Mouse (Mus musculus) splenic B cell, adult 2 months (primary cell): ENCODE data around the gene Xntrpc.
A peak's percentile ranks its signal among the peaks of the same experiment; 100 is the strongest.

Source experiments
- DNase-seq: peaks from one replicate; pipeline ENCODE4 v3.0.0-alpha.2; 2011; ENCODE audit warnings: low read depth, low spot score
- H3K27me3 ChIP-seq: 2 replicates; pipeline ENCODE4 v1.6.1; 2012; ENCODE audit warnings: mild to moderate bottlenecking, low read length, moderate library complexity, mixed read lengths; ENCODE audit not compliant: control insufficient read depth, poor library complexity, insufficient read depth, severe bottlenecking
- H3K36me3 ChIP-seq: 2 replicates; pipeline ENCODE4 v1.6.1; 2012; ENCODE audit warnings: mild to moderate bottlenecking, low read length, moderate library complexity, mixed read lengths; ENCODE audit not compliant: control insufficient read depth, poor library complexity, insufficient read depth, severe bottlenecking

Gene Xntrpc

DNA sequence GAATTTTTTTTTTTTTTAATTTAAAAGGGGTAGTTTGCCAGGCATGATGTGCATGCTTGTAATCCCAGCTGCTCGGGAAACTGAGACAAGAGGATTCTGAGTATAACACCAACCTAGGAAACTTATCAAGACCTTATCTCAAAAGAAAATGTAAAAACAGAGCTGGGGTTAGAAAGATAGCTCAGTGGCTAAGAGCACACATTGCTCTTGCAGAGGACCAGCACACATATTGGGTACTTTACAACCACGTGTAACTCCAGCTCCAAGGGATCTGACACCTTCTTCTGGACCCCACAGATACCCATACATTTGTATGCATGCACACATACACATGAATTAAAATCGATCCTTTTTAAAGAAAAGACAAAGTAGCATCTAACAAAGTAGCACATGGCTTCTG, 4.2 kb upstream of the Xntrpc start:
- H3K27me3 ChIP-seq, result no peaks in the 10 kb centered on the region
- no peaks in the 10 kb centered on the region for H3K36me3 ChIP-seq
- DNase-seq, result no peak

DNA sequence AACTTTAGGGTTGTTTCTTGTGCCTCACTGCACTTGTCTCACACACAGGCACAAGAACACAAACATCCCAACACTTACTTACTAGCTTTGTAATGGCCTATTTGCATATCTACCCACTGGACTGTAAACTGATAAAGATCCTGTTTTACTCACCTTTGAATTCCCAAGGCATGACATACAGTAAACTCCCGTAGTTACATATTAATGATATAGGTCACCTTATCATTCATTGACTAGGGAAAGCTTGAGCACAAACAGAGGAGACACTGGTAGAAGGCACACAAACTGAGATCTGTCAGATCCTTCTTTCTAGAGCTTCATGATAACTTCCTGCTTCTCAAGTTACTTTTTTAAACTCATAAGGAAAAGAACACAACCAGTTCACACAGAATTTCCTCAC, 3.3 kb upstream of the Xntrpc start:
- Histone ChIP-seq H3K36me3 (no peaks in the 10 kb centered on the region), H3K27me3 (no peaks in the 10 kb centered on the region)
- no peak for DNase-seq

DNA sequence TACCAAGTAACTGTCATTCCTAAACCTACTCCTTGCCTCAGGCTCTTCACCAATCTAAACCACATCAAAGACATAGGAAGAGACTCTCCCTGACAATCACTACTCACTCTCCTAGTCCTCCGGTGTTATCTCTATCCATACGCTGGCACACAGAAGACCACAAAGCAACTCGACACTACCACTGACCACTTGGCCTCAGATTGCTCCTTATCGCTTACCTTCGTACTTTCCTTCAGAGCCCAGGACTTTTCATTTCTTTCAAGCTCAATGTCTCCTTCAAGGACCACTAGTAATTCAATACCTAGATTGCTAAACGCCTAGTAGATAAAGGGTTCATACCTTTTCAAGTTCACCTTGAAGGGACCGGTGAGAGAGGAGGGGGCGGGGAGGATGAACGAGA, 1.6 kb upstream of the Xntrpc start:
- DNase-seq, result no peak
- Histone ChIP-seq H3K36me3 (no peaks in the 10 kb centered on the region), H3K27me3 (no peaks in the 10 kb centered on the region)

DNA sequence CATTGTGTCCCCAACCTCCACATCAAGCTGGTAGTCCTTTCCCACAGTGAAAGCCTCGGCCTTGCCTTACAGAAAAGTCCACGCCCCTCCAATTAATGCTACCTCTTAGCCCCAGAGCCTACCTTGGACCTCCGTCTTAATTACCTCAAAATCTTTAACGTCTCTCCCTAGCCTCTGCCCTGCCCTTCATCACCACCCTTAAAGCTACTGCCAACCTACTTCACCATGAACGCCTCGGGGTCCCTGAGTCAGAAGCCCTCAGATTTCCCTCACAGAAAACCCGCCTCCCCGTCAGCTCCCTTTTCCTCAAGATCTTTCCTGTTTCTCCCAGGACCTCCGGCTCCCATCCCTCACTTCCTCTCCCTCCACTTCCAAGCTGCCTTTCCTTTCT, 863 bp upstream of the Xntrpc start:
- Histone ChIP-seq H3K36me3 (no peaks in the 10 kb centered on the region), H3K27me3 (no peaks in the 10 kb centered on the region)
- no peak for DNase-seq

DNA sequence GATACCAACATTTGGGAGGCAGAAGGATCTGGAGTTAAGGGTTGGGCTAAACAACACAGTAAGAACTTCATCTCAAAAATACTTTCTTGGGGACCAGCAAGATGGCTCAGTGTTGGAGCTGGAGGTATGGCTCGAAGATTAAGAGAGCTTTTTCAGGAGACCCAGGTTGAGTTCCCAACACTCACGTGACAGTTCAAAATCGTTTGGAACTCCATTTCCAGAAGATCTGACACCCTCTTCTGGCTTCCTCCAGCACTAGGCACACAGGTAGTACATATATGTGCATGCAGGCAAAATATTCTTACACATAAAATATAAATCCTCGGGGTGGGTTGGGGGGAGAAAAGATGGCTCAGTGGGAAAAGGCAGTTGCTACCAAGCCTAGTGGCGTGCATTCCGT, 850 bp downstream of the Xntrpc start:
- H3K27me3 ChIP-seq, result no peaks in the 10 kb centered on the region
- no peak for DNase-seq

DNA sequence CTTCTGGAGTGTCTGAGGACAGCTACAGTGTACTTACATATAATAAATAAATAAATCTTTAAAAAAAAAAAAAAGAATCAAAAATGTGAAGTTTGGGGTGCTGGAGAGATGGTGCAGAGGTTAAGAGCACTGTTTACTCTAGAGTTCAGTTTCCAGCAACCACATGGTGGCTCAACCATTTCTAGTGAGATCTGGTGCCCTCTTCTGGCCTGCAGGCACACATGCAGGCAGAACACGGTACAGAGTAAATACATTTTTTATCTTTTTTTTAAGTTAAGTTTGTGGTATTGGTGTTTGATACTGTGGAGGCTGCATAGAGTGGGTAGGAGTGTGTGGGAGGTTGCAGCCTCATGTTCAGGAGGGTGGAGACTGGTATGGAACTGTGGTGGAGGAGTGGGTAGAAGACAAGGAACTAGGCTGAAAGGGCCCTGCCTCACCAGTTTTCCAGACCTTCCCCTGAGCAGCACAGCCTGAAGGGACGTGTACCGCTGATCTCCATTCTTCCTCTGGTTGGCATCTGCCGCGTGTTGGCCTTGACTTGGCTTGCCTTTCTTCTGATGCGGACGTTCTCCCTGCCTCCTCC, 11.3 kb downstream of the Xntrpc start:
- H3K36me3 ChIP-seq, result peaks cover 22% of the 10 kb centered on the region
- no peaks in the 10 kb centered on the region for H3K27me3 ChIP-seq
- DNase-seq, result peak; percentile 70

More for the DNA sequence above, 850 bp downstream of the Xntrpc start:
- H3K36me3 ChIP-seq, result peaks cover 3% of the 10 kb centered on the region; the same call in 1 of the 2 replicates

DNA sequence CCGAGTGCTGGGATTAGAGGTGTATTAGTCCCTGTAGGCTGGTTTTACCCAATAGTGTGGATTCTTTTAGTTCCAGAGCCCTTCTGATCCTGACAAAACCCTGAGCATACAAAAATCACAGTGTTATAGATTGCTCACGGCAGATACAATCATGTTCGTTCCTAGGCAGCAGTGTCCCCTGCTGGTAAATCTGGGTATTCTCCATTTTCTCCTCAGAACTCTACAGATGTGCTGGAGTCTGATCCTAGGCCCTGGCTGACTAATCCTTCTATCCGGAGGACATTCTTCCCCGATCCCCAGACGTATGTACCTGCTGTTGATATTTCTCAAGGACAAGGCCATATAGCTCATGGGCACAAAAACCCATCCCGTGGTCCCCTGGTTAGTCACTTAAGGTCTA, 13.0 kb downstream of the Xntrpc start:
- Histone ChIP-seq H3K36me3 (peaks cover 17% of the 10 kb centered on the region), H3K27me3 (no peaks in the 10 kb centered on the region)
- peak; percentile 58 for DNase-seq

DNA sequence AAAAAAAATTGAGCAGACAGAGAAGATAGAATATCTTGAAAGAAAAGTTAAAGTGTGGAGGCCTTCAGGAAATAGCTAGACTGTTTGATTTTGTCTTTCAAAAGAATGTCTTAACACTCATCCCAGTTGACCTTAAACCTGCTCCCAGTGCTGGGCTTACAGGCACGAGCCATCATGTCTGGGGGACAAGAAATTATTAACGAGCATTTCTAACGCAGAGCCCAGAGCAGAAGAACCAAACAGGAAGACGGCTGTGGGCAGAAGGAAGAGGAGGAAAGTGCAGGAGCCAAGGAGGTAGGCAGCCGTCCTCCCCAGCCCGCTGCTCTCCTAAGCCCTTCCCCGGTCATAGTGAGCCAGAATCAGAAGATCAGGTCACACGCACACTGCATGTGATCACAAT, 14.8 kb downstream of the Xntrpc start:
- no peak for DNase-seq
- Histone ChIP-seq H3K36me3 (peaks cover 14% of the 10 kb centered on the region), H3K27me3 (no peaks in the 10 kb centered on the region; the same call in 1 of the 2 replicates)

DNA sequence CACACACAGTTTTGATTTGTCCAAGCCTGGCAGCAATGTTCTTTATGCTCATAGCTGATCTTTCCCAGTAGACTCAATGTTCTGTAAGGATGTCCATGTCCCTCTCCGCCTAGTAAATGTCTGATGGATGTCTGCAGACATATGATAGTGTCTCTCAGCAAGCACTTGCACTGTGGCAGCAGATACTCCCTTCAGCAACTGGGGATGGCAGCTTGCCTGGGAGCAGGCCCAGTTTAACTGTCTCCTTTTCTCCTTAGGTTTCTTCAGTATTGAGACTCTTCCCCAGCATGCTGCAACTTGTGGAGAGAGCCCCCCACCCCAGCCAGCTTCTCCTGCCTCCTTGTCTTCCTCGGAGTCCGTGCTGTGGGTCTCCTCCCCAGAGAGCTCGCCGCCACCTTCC, 16.3 kb downstream of the Xntrpc start:
- H3K27me3 ChIP-seq, result no peaks in the 10 kb centered on the region; the same call in 1 of the 2 replicates
- no peak for DNase-seq
- H3K36me3 ChIP-seq, result peaks cover 8% of the 10 kb centered on the region

DNA sequence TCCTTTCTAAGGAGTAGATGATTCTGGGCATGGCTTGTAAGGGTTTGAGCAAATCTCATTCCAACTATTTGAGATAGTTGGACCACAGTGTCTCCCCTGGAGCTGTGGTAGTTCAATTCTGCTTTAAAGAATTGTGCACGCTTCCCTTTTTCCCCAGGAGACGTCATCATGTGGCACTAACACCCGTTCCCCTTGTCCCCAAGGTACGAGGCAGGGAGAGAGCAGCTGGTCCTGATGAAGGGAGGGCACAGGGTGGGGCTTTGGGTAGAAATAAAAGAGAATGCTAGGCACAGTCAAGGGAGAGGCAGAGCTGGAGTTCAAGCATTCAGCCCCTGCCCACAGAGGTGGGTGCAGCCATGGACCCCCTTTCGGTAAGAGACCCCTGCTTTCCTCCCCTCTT, 17.3 kb downstream of the Xntrpc start, which contains the start of gene Trpc2:
Trpc2 (plus strand) TSS at position 301 of the 400 bp plus-strand sequence.
- no peak for DNase-seq
- Histone ChIP-seq H3K27me3 (no peaks in the 10 kb centered on the region; the same call in 1 of the 2 replicates), H3K36me3 (peaks cover 7% of the 10 kb centered on the region)

DNA sequence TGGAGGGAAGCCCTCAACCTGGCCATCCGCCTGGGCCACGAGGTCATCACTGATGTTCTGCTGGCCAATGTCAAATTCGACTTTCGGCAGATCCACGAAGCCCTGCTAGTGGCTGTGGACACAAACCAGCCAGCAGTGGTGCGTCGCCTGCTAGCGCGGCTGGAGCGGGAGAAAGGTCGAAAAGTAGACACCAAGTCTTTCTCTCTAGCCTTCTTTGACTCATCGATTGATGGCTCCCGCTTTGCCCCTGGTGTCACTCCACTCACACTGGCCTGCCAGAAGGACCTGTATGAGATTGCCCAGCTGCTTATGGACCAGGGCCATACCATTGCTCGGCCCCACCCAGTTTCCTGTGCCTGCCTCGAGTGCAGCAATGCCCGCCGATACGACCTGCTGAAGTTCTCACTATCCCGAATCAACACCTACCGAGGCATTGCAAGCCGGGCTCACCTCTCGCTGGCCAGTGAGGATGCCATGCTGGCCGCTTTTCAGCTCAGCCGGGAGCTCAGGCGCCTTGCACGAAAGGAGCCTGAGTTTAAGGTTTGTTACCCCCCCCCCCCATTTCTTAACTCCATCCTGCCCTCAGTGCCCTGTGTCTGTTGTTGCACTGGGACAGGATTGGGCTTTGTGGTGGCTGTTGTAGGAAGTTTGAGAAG, 18.7 kb downstream of the Xntrpc start:
- H3K27me3 ChIP-seq, result no peaks in the 10 kb centered on the region; the same call in 1 of the 2 replicates
- peaks cover 7% of the 10 kb centered on the region for H3K36me3 ChIP-seq
- no peak for DNase-seq

DNA sequence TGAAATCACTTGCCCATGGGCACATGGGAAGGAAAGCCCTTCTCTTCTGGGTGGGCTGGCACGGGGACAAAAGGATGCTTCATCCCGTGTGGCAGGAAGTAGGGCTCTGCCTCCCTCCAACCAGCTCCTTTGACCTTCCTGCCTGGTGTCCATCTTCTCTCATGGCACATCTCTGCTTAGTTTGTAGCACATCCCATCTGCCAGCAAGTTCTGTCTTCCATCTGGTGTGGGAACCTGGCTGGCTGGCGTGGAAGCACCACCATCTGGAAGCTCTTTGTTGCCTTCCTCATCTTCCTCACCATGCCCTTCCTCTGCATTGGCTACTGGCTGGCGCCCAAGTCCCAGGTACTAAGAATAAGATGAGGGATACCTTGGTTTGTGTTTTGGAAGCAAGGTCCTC, 21.8 kb downstream of the Xntrpc start:
- DNase-seq, result no peak
- Histone ChIP-seq H3K27me3 (no peaks in the 10 kb centered on the region; the same call in 1 of the 2 replicates), H3K36me3 (no peaks in the 10 kb centered on the region)

DNA sequence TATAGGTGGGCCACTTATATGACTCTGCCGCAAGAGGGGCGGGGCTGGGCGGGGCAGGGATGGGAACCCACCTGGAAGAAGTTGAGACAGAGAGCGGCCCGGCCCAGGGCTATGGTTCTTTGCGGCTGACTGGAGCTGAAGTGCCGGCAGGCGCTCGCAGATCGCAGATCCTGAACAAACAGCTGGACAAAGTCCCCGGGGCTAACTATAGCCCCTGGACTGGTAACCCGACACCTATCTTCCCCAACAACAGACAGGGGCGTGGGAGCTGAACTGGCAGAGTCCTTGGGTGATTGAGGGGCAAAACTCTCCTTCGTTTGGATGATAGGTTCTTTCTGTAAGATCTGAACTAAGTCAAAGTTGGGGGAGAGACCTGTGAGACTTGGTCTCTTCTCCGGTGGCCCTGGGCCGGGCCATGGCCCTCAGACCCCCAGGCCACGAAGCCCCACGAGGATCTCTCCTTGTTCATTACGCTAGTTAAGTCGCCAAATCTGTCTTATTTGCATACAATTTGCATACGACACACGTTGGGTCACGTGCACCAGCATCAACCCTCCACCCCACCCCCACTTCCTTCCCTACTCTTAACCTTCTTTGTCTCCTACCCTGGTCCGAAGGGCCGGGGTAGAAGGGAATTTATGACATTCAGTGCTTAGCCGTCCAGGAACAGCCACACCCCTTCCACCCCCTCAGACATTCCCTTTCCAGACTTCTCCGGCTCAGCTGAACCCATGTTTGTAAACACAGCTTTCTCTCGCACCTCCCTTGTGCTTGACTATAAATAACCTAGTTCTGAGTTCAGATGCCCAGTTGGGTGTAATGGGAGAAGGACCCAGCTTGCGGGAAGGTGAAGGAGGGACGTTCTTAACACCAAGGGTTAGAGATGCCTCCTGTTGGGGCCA, 34.5 kb downstream of the Xntrpc start:
- no peaks in the 10 kb centered on the region for H3K36me3 ChIP-seq
- DNase-seq, result peak; percentile 87
- no peaks in the 10 kb centered on the region for H3K27me3 ChIP-seq

DNA sequence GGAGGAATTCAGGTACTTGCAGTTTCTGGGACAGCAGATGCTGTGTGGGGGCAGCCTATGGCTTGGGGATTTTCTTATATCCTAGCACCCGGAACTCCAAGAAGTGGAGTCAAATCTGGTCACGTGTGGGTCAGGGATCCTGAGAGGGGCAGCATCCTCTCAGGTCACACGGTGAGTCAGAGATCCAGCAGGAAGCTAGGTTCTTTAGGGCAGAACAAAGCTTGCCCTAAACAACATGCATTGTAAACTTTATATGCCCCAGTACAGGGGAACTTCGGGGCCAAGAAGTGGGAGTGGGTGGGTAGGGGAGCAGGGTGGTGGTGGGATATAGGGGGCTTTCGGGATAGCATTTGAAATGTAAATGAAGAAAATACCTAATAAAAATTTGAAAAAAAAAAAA, 35.4 kb downstream of the Xntrpc start:
- no peak for DNase-seq
- Histone ChIP-seq H3K36me3 (no peaks in the 10 kb centered on the region), H3K27me3 (no peaks in the 10 kb centered on the region)

DNA sequence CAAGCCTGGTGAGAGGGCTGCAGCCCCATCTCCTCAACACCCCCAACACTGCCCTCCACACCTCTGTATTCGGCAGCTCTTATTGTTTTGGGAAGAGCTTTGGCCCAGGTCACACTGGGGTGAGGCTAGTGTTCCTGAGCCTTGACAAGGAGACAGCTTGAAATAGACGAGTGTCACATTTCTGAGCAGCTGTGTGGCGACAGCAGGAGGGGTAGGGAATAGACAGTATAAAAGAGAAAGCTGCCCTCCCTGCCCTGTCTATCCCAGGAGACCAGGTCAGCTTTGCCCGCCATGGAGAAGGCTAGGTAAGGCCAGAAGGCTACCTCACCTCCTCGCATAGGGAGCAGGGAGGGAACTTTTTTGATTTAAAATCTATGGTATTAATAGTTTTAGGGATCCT, 36.0 kb downstream of the Xntrpc start, which contains the start of gene Art1:
Art1 (plus strand) TSS at position 257 of the 400 bp plus-strand sequence.
- H3K36me3 ChIP-seq, result no peaks in the 10 kb centered on the region
- DNase-seq, result no peak
- H3K27me3 ChIP-seq, result no peaks in the 10 kb centered on the region
